Mouse (Mus musculus) liver, adult 2 months (tissue): ENCODE measurements around the gene Htra2. TPM values are rescaled to one million over a fixed set of nuclear protein-coding genes. Genes with fewer than 3 reads are reported as not detected.
A peak's percentile ranks its signal among the peaks of the same experiment; 100 is the strongest.

Experiments
- DNase-seq: peaks from one replicate; pipeline ENCODE4 v3.0.0-alpha.2; 2011; ENCODE audit warnings: low read depth, low spot score; ENCODE audit errors: extremely low read depth
- H3K27ac ChIP-seq: fragments of 200-500 bp; replicated peaks from 2 replicates; pipeline ENCODE4 v1.5.1; 2012; ENCODE audit warnings: low read depth, mild to moderate bottlenecking, control low read depth, inconsistent platforms, low read length; ENCODE audit not compliant: insufficient read depth
- H3K27me3 ChIP-seq: fragments of 200-500 bp; 2 replicates; pipeline ENCODE4 v1.6.1; 2012; ENCODE audit warnings: mild to moderate bottlenecking, moderate library complexity, low read length, inconsistent platforms; ENCODE audit not compliant: control insufficient read depth, insufficient read depth
- H3K36me3 ChIP-seq: fragments of 200-500 bp; 2 replicates; pipeline ENCODE4 v1.6.1; 2012; ENCODE audit warnings: low read length, inconsistent platforms; ENCODE audit not compliant: control insufficient read depth, insufficient read depth
- H3K4me1 ChIP-seq: fragments of 200-500 bp; 2 replicates; pipeline ENCODE4 v1.6.1; 2011; ENCODE audit warnings: low read length; ENCODE audit not compliant: control insufficient read depth, insufficient read depth
- H3K4me3 ChIP-seq: fragments of 200-500 bp; 2 replicates; pipeline ENCODE4 v1.5.1; 2011; ENCODE audit warnings: low read depth, mild to moderate bottlenecking, control low read depth, low read length, moderate library complexity; ENCODE audit not compliant: insufficient read depth
- H3K79me2 ChIP-seq: fragments of 200-500 bp; 2 replicates; pipeline ENCODE4 v1.6.1; 2012; ENCODE audit warnings: inconsistent platforms, mild to moderate bottlenecking, low read length, moderate library complexity; ENCODE audit not compliant: control insufficient read depth, insufficient read depth
- H3K9ac ChIP-seq: fragments of 200-500 bp; 2 replicates; pipeline ENCODE4 v1.6.1; 2012; ENCODE audit warnings: low read depth, mild to moderate bottlenecking, control low read depth, inconsistent platforms, low read length
- CTCF ChIP-seq: fragments of 200-500 bp; IDR thresholded peaks from 2 replicates; pipeline ENCODE4 v1.5.1; 2011; ENCODE audit warnings: low read depth, low read length, control low read depth
- POLR2A ChIP-seq: fragments of 200-500 bp; IDR thresholded peaks from 2 replicates; pipeline ENCODE4 v1.6.1; 2011; ENCODE audit warnings: low read length, control low read depth; ENCODE audit not compliant: insufficient read depth; ENCODE audit errors: extremely low read depth
- WGBS: fragments of 180-500 bp; shearing (Covaris S2); methylation state at CpG from one replicate; pipeline ENCODE4 v1.1.7; 2018; 5-methylcytosine and 5-hydroxymethylcytosine counted together
- polyA plus RNA-seq: library from polyadenylated mRNA; depleted of rRNA; stranded (reverse); fragments of >200 nt; gene quantifications from 2 replicates; pipeline ENCODE4 v1.2.3, GENCODE M21; 2012
- total RNA-seq: library from RNA; depleted of rRNA; stranded (reverse); fragments of >200 nt; gene quantifications from 2 replicates; pipeline ENCODE4 v1.2.3, GENCODE M21; 2014

Htra2 gene
- total and polyA plus RNA-seq, 2 experiments, result 14.0 to 24.1 TPM

GRCm38 (mm10) chr6:83084477-83084876 is 29.4 kb upstream of the Htra2 start:
- no peak overlapping the region for H3K27ac ChIP-seq
- TF ChIP-seq CTCF (no peak), POLR2A (no peak)
- peaks cover 9% of the 10 kb centered on the region; the same call in 1 of the 2 replicates for H3K4me1 ChIP-seq
- peaks cover 4% of the 10 kb centered on the region; the same call in 1 of the 2 replicates for H3K36me3 ChIP-seq
- H3K4me3 ChIP-seq, result no peak overlapping the region
- WGBS, result 55% methylated on average over 6 of the region's 6 CpGs
- peaks cover 5% of the 10 kb centered on the region for H3K27me3 ChIP-seq
- no peak for DNase-seq
- H3K9ac ChIP-seq, result no peak overlapping the region
- H3K79me2 ChIP-seq, result no peaks in the 10 kb centered on the region

GRCm38 (mm10) chr6:83083497-83083896 is 28.4 kb upstream of the Htra2 start:
- peak; percentile 60 for DNase-seq
- WGBS, result 20% methylated on average over 5 of the region's 5 CpGs
- Histone ChIP-seq H3K27ac (no peak overlapping the region), H3K79me2 (no peaks in the 10 kb centered on the region), H3K4me3 (no peak overlapping the region), H3K4me1 (peaks cover 13% of the 10 kb centered on the region), H3K9ac (no peak overlapping the region), H3K36me3 (peaks cover 4% of the 10 kb centered on the region; the same call in 1 of the 2 replicates), H3K27me3 (peaks cover 5% of the 10 kb centered on the region; the same call in 1 of the 2 replicates)
- TF ChIP-seq CTCF (no peak), POLR2A (no peak)

- peak; percentile 77 for DNase-seq
- H3K36me3 ChIP-seq, result peaks cover 4% of the 10 kb centered on the region; the same call in 1 of the 2 replicates
- WGBS, result 35% methylated on average over 5 of the region's 5 CpGs
- H3K4me1 ChIP-seq, result peaks cover 13% of the 10 kb centered on the region
- H3K79me2 ChIP-seq, result no peaks in the 10 kb centered on the region
- no peak for TF ChIP-seq POLR2A
- TF ChIP-seq CTCF, result no peak
- H3K27ac ChIP-seq, result no peak overlapping the region; the same call in 1 of the 2 replicates
- H3K9ac ChIP-seq, result no peak overlapping the region
- no peaks in the 10 kb centered on the region for H3K27me3 ChIP-seq
- H3K4me3 ChIP-seq, result no peak overlapping the region
Measured at GRCm38 (mm10) chr6:83080210-83080609, 25.1 kb upstream of the Htra2 start.

GRCm38 (mm10) chr6:83078324-83078858 is 23.3 kb upstream of the Htra2 start:
- no peaks in the 10 kb centered on the region for H3K27me3 ChIP-seq
- H3K79me2 ChIP-seq, result no peaks in the 10 kb centered on the region

GRCm38 (mm10) chr6:83077630-83078323 is 22.7 kb upstream of the Htra2 start, which contains the start of gene Pcgf1:
Gene Pcgf1 (plus strand): TSS chr6:83077869.
- Histone ChIP-seq H3K27me3 (no peaks in the 10 kb centered on the region; the same call in 1 of the 2 replicates), H3K27ac (peak within 1 kb of the TSS; percentile 69), H3K9ac (peak within 1 kb of the TSS; percentile 86), H3K36me3 (peaks cover 4% of the 10 kb centered on the region; the same call in 1 of the 2 replicates), H3K4me1 (peaks cover 13% of the 10 kb centered on the region), H3K4me3 (peak within 1 kb of the TSS; percentile 75), H3K79me2 (no peaks in the 10 kb centered on the region)
- no peak for DNase-seq
- WGBS, result under 1% methylated on average over 54 of the region's 54 CpGs
- TF ChIP-seq POLR2A, result 0 out of 2 replicates have a peak, but pooled peaks have one; percentile 34
- TF ChIP-seq CTCF, result no peak

More at GRCm38 (mm10) chr6:83078324-83078858, 23.3 kb upstream of the Htra2 start:
- H3K27ac ChIP-seq, result peak overlapping the region; percentile 69
- H3K4me1 ChIP-seq, result peaks cover 13% of the 10 kb centered on the region
- TF ChIP-seq POLR2A (no peak), CTCF (peak; percentile 62)
- WGBS, result under 1% methylated on average over 46 of the region's 46 CpGs
- peaks cover 4% of the 10 kb centered on the region; the same call in 1 of the 2 replicates for H3K36me3 ChIP-seq
- H3K9ac ChIP-seq, result peak overlapping the region; percentile 81
- peak overlapping the region; percentile 75 for H3K4me3 ChIP-seq
- DNase-seq, result peak; percentile 82
